Mouse (Mus musculus): ENCODE measurements around the gene Fez2.

Gene Fez2

GRCm38 (mm10) chr17:78322369-78323335 lies 95.3 kb downstream of the Fez2 start:
- DNase-seq (ENCODE audit: extremely low spot score), result peak; percentile 22

- no peak for DNase-seq (ENCODE audit: extremely low spot score)
Observed at GRCm38 (mm10) chr17:78321216-78321835, 96.6 kb downstream of the Fez2 start.
